Mouse (Mus musculus) C2C12 (cell line): ENCODE measurements at regions not wholly inside any gene's neighbourhood (a gene's known extent, or its start where the extent isn't known, plus 50 kb on each side); places are given as distances from the start of the nearest gene placed in this dataset.

Experiments used
- CEBPB ChIP-seq: IDR thresholded peaks from one replicate; pipeline ENCODE4 v1.6.1; 2011; ENCODE audit warnings: low read depth, mild to moderate bottlenecking, control low read depth, moderate library complexity
- CTCF ChIP-seq: IDR thresholded peaks from one replicate; pipeline ENCODE4 v1.5.1; 2011; ENCODE audit not compliant: control insufficient read depth, insufficient read depth, insufficient read length
- MAX ChIP-seq: IDR thresholded peaks from one replicate; pipeline ENCODE4 v1.6.1; 2011; ENCODE audit warnings: mild to moderate bottlenecking, control low read depth
- MYOG ChIP-seq: IDR thresholded peaks from one replicate; pipeline ENCODE4 v1.6.1; 2011; ENCODE audit not compliant: control insufficient read depth, insufficient read length; ENCODE audit errors: extremely low read depth

DNA sequence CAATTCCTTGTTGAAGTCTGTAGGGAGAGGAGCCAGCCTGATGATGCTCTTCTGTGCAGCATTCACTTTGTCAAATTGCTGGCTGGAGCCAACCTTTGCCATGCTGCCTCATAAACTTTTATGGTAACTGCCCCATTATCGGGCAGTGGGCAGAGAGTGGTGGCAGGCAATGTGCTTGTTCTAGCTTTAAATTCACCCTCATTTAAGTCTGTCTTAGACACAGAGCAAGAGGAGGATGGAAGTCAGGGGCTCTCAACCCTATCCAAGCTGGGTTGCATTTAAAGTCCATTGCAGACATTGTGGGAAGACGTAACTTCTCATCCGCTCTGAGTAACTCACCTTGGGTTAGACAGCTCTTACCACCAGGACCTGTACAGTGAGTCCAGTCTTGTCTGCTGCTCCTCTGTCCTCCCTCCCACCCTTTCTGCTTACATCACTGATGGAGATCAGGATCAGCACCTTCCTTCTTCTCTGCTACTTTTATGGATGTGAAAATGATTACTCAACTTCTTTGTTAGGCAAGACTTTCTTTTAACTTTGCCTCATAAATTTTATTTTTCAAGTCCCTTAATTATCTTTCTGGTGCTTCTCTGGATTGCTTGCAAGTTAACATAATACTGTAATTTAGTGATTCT is 415.3 kb downstream of the Plcl1 start:
- TF ChIP-seq CTCF (no peak), MYOG (no peak), MAX (no peak), CEBPB (no peak)
